Mouse (Mus musculus) left cerebral cortex, adult 9 months (tissue): ENCODE results near the gene Mbnl1.
"Not testable (repeated sequence)": the region's sequence is repeated elsewhere in the genome, so short reads cannot be mapped to it uniquely, and the experiment has no call there.

Experiments
- DNase-seq, 2 experiments: peaks; one replicate each; pipeline ENCODE4 v3.0.0; 2022; ENCODE audit warnings: low spot score in 2 of 2

Gene Mbnl1

GRCm38 (mm10) chr3:60489509-60489908, 16.9 kb downstream of the Mbnl1 start:
- no peak for DNase-seq

GRCm38 (mm10) chr3:60494774-60495535, 22.3 kb downstream of the Mbnl1 start:
- not testable (repeated sequence) for DNase-seq

GRCm38 (mm10) chr3:60496197-60496596, 23.6 kb downstream of the Mbnl1 start:
- no peak for DNase-seq

- DNase-seq: no peak
Observed at GRCm38 (mm10) chr3:60498151-60498550, 25.5 kb downstream of the Mbnl1 start.

- DNase-seq: no peak
Observed at GRCm38 (mm10) chr3:60498646-60499045, 26.0 kb downstream of the Mbnl1 start.

- no peak for DNase-seq
Observed at GRCm38 (mm10) chr3:60499157-60499578, 26.5 kb downstream of the Mbnl1 start.

- no peak for DNase-seq
Observed at GRCm38 (mm10) chr3:60499718-60500450, 27.3 kb downstream of the Mbnl1 start.

GRCm38 (mm10) chr3:60500571-60501527, 28.2 kb downstream of the Mbnl1 start:
- peak in 1 of 2 experiments; percentile 80 for DNase-seq

GRCm38 (mm10) chr3:60501561-60502151, 29.0 kb downstream of the Mbnl1 start:
- DNase-seq: peak in 1 of 2 experiments; percentile 49

- no peak for DNase-seq
Observed at GRCm38 (mm10) chr3:60502155-60502987, 29.7 kb downstream of the Mbnl1 start.

- peak in 1 of 2 experiments; percentile 31 for DNase-seq
Observed at GRCm38 (mm10) chr3:60503196-60503595, 30.6 kb downstream of the Mbnl1 start.

GRCm38 (mm10) chr3:60504775-60505430, 32.3 kb downstream of the Mbnl1 start:
- no peak for DNase-seq

- no peak for DNase-seq
Observed at GRCm38 (mm10) chr3:60506821-60507220, 34.2 kb downstream of the Mbnl1 start.

GRCm38 (mm10) chr3:60507496-60507895, 34.9 kb downstream of the Mbnl1 start:
- DNase-seq: no peak

GRCm38 (mm10) chr3:60507979-60508378, 35.3 kb downstream of the Mbnl1 start:
- DNase-seq: no peak

GRCm38 (mm10) chr3:60511197-60511596, 38.6 kb downstream of the Mbnl1 start:
- DNase-seq: no peak

- DNase-seq: no peak
Observed at GRCm38 (mm10) chr3:60513337-60513736, 40.7 kb downstream of the Mbnl1 start.

- no peak for DNase-seq
Observed at GRCm38 (mm10) chr3:60513746-60514145, 41.1 kb downstream of the Mbnl1 start.

GRCm38 (mm10) chr3:60515430-60515829, 42.8 kb downstream of the Mbnl1 start:
- no peak for DNase-seq
